Mouse (Mus musculus): ENCODE results near the gene Slc1a7.

Gene Slc1a7

DNA sequence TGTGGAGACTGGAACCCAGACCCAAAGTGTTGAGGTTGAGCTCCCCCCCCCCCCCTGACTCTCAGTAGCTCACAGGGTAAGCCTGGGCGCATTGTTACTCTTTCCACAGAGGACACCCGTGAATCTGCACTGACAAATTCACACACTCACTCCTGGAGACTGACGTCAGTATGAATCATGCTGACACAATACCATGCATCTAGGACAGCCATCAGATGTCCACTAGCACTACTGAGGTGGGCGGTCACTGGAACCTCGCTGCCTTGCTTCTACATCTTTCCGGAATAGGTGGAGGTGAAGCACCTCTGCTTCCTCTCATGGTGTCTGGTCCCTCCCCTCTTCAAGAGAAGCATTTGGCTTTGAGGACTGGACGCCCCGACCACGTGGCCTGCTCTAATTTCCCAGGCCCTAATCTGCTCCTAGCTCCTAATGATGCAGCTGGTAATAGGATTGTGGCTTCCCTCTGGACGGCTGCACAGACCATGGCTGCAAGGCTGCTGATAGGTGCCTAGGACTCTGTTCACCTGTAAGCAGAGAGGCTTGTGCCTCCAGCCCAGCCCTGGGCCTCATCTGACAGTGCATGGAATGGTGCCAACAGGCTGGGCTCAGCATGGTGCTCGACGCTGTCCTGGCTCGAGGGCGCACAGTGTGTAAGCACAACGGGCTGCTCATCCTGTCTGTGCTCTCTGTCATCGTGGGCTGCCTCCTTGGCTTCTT lies at the start of gene Slc1a7:
TSS of gene Slc1a7 (plus strand) at position 367 of the 717 bp plus-strand sequence.
- in situ Hi-C loops (cut with MboI, MseI): no loop called here

DNA sequence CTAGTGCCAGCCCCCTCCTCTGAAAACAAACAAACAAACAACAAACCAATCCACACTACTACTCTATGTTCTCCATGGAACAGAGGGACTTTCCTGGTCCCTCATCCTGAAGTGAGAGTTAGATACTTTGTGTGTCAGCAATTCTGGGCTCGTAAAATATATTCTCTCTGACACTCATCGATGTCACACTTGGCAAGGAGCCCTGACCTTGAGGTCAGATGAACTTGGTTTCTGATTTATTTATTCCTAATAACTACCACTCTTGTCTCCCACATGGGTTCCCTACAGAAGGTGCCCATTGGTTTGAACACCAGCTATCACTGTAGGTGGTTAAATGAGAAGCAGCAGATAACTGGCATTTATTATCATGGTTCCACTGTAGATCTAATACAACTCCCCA lies 47.8 kb upstream of the Slc1a7 start:
- in situ Hi-C loops (cut with MboI, MseI): no loop called here

DNA sequence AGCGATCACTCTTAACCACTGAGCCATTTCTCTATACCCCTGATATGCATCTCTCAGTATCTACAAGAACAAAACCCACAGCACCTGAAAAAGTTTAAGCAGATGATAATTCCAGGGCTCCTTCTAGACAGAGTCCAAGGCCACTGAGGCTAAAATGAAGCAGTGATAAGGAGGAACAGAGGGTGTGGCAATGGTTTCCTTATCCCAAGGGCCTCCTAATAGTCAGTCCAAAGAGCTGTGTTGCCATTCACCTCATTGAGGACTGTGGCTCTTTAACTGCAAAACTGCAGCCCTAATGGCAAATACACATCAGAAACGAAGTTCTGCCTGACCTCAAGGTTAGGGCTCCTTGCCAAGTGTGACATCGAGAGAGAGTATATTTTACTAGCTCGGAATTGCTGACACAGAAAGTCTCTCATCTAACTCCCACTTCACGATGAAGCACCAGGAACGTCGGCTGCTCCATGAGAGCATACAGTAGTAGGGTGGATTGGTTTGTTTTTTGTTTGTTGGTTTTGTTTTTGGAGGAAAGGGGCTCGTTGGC lies 46.9 kb upstream of the Slc1a7 start:
- in situ Hi-C loops (cut with MboI, MseI): no loop called here

DNA sequence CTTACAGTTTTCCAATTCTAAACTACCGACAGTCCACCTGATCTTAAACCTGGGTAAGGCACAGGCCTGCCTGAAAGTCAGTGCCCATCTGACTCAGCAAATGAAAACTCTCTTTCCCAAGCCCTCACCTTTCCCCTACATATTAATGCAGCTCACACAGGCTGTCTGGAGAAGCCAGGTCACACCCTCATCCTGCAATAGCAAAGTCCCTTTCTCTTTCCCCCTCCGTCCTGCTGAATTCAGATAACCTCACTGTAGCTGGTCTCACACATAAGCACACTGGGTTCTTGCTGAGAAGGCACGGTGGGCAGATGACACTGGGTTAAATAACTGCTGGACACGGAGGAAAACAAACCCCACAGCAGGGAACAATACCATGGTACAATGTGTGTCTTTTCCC lies 46.2 kb upstream of the Slc1a7 start:
- in situ Hi-C loops (cut with MboI, MseI): no loop called here

DNA sequence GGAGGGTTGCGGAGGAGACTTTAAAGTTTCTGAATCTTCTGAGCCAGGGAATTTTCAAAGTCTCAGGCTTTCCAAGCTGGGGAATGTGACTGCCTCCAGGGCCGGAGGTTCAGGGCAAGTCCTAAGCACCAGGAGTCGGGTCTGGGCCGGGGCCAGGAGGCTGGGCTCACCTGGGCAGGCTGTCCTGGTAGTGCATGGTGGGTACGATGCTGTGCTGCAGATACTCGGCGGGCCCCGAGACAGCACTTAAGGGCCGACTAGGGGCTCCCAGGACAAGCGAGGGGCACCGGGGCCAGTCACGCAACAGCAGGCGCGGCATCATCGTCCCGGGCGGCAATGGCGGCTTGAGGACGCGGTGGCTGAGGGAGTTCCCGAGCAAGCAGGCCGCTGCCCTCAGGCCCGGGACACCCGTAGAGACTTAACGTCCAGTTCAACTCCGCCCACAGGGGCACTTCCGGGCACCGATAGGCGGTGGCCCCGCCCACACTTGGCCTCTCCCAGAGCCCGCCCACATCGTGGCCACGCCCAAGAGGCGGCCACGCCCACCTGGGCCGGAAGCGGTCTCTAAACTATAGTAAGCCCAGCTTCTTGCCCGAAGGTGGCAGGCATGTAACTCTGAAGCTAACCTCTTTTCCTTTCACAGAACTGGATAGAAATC lies 44.9 kb upstream of the Slc1a7 start, which contains the start of gene Cpt2:
TSS of gene Cpt2 (minus strand) at position 466 of the 658 bp plus-strand sequence.
- in situ Hi-C loops (cut with MboI, MseI): no loop called here

DNA sequence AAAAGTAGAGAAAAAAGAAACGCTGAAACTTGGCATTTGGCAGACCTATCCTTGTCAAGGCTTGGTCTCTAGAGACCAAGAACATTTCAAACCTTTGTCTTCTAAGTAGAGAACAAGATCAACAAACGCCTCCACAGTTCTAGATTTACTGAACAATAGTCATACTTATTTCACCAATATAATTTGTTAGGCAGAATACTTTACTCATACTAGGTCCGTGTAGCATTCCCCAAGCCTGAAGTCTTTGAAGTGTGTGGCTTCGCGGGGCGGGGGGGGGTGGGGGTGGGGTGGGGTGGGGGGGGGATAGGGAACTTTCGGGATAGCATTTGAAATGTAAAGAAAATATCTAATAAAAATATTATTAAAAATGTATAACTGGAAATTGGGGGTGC lies 44.3 kb upstream of the Slc1a7 start:
- in situ Hi-C loops (cut with MboI, MseI): no loop called here

DNA sequence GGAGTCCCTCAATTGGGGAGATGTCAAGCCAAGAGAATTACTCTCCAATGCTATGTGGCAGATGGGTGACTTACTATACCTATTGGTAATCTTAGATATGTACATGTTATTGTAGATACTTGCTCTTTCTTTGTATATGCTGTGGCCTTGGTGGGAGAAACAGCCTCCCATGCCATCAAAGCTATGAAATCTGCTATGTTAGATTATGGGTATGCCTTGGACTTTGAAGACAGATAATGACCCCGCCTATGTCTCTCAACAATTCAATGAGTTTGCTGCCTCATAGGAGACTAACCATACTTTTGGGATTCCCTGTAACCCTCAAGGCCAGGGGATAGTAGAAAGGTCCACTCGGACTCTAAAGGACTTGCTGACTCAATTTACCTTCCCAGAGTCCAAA lies 39.9 kb upstream of the Slc1a7 start:
- in situ Hi-C loops (cut with MboI, MseI): loop anchor here in 1 of 2 experiments (5.0 kb wide), 1 partner anchor 184 kb away; no protein-coding TSS in a partner anchor

DNA sequence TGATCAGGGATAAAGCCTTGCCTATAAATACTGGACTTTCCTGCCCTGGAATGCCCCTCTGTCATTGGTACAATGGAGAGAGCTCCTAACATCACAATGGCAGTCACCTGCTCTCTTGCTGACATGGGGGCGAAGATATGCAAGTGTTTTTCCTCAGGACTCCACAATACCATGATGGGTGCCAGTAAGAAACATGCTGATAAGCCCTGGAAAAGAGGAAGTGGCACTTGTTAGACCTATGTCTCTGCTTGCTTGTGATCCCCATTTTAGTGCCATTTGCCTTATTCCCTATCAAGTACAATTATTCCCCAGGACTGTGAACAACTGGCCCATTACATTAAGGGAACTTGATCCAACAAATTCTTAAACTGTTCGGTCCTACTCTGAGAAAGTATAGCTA lies 39.4 kb upstream of the Slc1a7 start:
- in situ Hi-C loops (cut with MboI, MseI): loop anchor here in 1 of 2 experiments (5.0 kb wide), 1 partner anchor 184 kb away; no protein-coding TSS in a partner anchor

DNA sequence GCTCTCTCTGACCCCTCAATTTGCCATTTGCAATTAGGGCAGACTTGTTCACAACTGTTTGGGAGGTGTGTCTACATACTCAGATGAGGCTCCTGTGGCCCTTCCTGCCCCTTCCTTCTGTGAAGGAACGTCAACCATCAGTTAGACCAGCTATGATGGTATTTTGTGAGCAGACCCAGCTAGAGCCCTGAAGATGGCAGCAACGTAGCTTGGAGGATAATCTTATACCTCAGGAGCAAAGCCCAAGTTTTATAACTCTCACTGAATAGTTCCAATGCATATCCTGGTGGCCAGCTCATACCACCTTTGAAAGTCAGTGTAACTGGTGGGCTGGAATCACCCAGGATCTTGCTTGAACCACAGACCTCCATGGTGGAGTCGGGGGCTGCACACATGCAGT lies 36.7 kb upstream of the Slc1a7 start:
- in situ Hi-C loops (cut with MboI, MseI): no loop called here

DNA sequence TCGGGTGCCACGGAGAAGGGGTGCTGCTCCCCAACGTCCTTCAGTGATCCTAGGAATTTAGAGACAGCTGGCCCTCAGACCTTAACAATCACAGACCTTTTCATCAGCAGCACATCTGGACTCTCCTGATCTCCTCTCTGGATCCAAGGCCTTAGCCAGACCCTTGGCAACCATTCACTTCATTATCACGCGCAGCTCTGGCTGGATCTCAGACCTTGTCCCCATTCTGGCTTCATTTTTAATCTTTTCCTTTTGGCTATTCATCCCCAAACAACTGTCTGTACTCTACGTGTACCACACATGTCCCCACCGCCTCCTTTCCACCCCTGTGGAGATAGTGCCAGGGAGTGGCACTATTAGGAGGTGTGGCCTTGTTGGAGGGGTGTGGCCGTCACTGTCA lies 34.9 kb upstream of the Slc1a7 start:
- in situ Hi-C loops (cut with MboI, MseI): no loop called here

DNA sequence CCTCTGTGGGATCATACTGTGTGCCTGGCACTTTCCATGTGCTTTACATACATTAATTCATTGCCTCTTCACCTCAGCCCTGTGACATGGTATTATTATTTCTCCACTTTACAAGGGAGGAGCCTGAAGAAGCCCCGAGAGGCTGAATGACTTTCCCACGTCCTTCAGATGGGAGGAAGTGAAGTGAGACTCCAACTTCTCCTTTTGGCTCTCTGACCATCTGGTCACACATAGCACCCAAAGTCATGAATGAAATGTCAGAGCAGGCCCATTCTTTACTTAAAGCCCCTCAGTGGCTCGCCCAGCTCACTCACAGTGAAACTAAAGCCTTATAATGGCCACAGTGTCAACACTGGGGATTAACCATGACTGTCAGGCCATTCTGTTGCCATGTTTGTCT lies 32.9 kb upstream of the Slc1a7 start:
- in situ Hi-C loops (cut with MboI, MseI): no loop called here

DNA sequence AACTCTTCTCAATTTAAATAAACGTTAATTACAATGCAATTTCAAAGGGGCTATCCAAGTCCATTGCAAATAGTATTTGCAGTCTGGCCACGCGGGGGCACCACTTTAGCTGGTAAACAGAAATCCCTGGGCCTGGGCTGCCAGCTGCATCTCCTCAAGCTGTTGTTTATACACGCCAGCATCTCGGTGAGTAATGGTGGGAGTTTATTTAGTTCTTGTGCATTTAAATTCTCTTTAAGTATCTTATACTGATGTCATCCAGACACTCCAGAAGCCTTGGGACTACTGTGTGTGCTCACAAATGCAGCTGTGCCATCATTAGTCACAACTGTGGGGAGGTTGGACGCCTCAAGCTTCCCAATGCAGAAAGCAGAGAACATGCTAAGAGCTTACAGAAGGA lies 30.8 kb upstream of the Slc1a7 start:
- in situ Hi-C loops (cut with MboI, MseI): no loop called here

DNA sequence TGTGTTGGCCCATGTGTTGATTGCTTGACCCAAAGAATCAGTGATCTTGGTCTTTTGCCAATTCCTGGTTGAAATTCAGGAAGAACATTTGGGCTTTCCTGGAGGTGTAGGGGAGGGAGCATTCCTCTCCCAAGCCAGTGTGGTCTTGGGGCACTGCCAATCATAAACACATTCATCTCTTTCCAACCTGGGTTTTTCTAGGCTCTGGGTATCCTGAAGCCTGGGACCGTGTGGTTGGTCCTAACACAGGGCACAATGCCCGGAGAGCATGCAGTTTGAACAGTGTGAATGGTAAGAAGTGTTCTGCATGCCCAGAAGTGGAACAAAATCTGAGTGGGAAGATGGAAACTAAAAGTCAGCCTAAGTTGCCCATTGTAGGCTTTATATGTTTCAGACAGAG lies 30.0 kb upstream of the Slc1a7 start:
- in situ Hi-C loops (cut with MboI, MseI): no loop called here

DNA sequence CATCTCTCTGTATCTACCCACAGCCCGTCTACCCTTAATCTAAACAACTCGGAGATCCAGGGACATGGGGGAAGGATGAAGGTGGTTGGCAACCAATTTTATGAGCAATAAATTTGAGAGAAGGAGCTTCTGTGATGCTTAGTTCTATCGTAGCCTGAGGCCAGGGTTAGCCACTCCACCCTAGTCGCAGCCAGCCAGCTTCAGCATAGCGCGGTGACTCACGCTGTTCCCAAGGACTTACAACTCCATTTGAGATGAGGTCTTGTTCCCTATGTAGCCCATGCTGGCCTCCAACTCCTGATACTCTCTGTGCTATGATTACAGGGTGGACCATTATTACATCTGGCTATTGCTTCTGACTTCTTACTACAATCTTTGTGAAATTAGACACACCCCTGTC lies 25.4 kb upstream of the Slc1a7 start:
- in situ Hi-C loops (cut with MboI, MseI): no loop called here

DNA sequence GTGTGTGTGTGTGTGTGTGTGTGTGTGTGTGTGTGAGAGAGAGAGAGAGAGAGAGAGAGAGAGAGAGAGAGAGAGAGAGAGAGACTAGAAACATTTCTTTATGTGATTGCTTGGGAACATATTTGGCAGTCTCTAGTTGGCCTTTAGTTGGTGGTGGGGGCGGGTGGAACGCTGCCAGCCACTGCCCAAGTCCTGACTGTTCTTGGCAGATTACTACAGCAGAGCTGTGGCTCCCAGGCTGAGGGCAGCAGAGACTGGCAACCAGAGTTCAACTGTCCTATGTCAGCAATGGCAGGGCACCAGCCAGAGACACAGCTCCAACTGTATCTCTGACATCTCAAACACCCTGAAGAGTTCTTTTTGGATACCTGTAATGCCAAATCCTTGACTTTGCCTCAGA lies 24.0 kb upstream of the Slc1a7 start:
- in situ Hi-C loops (cut with MboI, MseI): no loop called here

DNA sequence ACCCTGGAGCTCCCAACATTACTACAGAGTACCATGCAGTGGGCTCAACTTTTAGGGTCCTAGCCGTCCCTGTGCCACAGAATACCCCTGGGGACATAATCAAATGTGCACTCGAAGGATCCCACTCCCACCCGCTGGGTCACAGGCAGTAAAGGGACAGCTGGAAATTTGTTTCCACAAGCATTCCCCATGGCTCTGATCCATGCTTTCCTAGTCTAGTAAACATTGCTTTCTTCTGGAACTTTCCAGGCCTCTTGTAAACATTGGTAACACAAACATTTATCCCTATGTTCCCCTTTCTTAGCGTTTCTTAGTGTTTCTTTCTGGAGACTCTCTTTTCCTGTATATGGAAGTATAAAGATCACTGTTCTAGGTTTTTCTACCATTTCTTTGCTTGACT lies 18.2 kb upstream of the Slc1a7 start:
- in situ Hi-C loops (cut with MboI, MseI): no loop called here

DNA sequence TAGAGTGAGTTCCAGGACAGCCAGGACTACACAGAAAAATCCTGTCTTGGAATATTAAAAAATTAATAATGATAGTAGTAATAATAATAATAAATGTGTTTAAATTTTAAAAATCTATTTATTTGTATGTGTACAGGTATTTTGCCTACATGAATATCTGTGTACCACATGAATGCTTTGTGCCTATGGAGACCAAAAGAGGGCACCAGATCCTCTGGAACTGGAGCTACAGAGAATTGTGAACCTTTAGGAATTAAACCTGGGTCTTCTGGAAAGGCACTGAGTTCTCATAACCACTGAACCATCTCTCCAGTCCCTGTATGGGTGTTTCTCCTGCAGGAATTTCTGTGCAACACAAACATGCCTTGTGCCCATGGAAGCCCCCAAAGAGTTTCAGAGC lies 15.3 kb upstream of the Slc1a7 start:
- in situ Hi-C loops (cut with MboI, MseI): no loop called here

DNA sequence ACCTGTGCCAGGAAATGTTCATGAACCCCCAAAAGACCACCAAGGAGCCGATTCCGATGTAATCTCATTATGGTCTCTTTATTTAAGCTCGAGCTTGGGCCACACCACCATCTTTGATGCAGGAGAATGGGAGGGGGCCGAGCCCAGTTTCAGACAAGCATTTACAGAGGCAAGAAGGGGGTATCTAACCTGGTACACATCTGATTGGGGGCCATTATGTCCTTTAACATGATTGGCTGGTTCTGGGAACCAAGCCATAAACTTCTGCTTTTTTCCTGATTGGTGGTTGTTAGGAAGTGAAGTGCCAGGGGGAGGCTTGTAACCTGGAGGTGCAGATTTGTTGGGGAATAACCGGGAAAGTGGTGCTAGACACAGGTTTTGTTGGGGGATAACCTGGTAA lies 12.4 kb upstream of the Slc1a7 start:
- in situ Hi-C loops (cut with MboI, MseI): no loop called here

DNA sequence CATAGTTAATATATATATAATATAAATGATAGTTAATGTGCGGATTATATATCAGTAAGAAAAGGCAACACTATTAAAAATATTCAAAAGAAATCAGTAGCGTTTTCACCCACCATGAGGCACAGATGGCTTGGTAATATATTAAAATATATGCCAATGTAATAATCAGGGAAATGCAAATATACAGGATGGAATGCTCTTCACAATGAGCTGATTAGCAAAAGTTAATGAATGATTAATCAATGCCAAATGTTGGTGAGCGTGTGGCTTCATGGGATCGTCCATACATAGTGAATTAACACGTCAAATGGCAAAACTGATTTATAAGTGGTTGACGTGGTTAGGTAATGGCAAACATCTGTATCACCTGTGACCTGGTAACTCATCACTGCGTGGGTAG lies 9.6 kb upstream of the Slc1a7 start:
- in situ Hi-C loops (cut with MboI, MseI): no loop called here

DNA sequence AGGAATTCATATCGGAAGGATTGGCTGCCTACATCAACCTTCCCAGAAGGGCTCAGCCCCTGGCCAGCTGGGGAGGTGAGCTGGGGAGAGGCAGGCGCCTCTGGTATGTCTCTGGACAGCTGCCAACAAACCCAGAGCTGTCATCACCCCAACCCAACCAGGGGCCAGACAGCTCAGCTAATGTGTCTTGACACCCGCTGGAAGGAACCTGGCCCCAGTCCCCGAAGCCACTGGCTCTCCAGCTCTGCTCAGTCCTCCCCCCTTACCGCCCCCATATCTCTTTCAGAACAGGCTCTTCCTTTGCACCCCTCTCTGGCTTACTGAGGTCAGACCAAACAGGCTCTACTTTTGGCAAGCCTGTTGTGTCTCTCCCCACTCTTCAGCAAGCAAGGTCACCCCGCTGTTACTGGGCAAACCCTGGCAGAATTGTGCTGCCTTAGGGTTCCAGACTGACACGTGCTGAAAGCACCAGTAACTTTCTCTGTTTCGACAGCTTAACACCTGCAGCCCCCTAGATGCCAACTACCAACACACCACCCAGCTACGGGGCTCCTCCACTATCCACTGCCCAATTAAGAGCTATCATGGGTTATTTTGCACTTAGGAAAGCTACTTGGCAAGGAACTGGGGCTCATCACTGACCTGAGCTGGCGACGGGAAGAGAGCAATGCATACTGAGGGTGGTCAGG lies 5.9 kb upstream of the Slc1a7 start:
- in situ Hi-C loops (cut with MboI, MseI): no loop called here

DNA sequence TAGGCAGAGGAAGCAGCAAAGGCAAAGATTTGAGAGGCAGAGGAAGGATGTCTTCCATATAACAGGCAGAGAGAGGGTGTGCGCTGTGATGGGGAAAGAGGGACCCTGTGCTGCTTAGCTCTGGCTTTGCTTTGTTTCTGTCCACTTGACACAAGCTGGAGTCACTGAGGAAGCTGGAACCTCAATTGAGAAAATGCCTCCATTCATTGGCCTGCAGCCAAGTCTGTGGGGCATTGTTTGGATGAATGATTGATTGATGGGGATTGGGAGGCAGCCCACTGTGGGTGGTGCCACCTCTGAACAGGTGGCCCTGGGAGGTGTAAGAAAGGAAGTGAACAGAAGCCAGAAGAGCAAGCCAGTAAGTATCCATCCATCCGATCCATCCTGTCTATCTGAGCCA lies 5.3 kb upstream of the Slc1a7 start:
- in situ Hi-C loops (cut with MboI, MseI): no loop called here

DNA sequence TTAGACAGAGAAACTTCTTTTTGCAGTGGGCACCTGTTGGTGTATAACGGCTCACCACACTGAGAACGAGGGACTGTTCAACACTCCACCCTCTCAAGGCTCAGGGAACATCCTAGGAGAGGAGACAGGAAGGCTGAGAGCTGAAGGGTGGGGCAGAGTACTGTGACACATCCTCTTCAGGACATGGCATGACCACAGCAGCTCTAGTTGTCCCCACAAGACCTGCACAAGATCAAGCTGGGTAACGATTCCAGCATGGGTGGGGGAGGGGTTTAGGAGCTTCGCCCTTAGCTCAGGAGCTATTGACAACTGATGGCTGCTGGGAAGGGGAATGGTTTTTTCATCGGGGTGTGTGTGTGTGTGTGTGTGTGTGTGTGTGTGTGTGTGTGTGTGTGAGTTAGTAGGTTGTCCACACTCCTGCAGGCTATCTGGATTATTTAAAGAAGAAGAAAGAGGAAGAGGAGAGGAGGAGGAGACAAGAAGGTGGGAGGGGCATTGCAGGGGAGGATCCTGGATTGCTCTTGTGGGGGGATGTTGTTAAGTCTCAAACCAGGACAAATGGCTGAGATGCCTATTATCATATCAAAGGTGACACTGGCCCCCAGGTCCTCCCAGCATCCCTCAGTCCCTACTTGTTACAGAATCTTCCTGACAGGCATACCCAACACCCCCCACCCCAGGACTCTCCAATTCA lies 1.6 kb upstream of the Slc1a7 start:
- in situ Hi-C loops (cut with MboI, MseI): no loop called here
